Mouse (Mus musculus) stomach, embryonic 15.5 days (tissue): ENCODE measurements around the gene Yif1a. TPM values are rescaled to one million over a fixed set of nuclear protein-coding genes. Genes with fewer than 3 reads are reported as not detected.
A peak's percentile ranks its signal among the peaks of the same experiment; 100 is the strongest.

Experiments
- ATAC-seq: fragments of 200-750 bp; cut with Nextera tagmentation; 2 replicates; pipeline ENCODE4 v1.8.0; 2017; ENCODE audit warnings: low read depth, moderate number of reproducible peaks, moderate TSS enrichment; ENCODE audit not compliant: insufficient read depth, low FRiP score
- H3K27ac ChIP-seq: fragments of 300-500 bp; sonication (generic); 2 replicates; pipeline ENCODE4 v1.5.1; 2015; ENCODE audit warnings: mild to moderate bottlenecking, inconsistent platforms
- H3K27me3 ChIP-seq: fragments of 300-500 bp; sonication (generic); replicated peaks from 2 replicates; pipeline ENCODE4 v1.6.1; 2015; ENCODE audit warnings: inconsistent platforms
- H3K36me3 ChIP-seq: fragments of 300-500 bp; sonication (generic); 2 replicates; pipeline ENCODE4 v1.6.1; 2015; ENCODE audit warnings: inconsistent platforms
- H3K4me1 ChIP-seq: fragments of 300-500 bp; sonication (generic); 2 replicates; pipeline ENCODE4 v1.6.1; 2015; ENCODE audit warnings: inconsistent platforms
- H3K4me2 ChIP-seq: fragments of 300-500 bp; sonication (generic); 2 replicates; pipeline ENCODE4 v1.6.1; 2015; ENCODE audit warnings: mild to moderate bottlenecking, inconsistent platforms
- H3K4me3 ChIP-seq: fragments of 300-500 bp; sonication (generic); replicated peaks from 2 replicates; pipeline ENCODE4 v1.5.1; 2015; ENCODE audit warnings: inconsistent platforms
- H3K9ac ChIP-seq: fragments of 300-500 bp; sonication (generic); 2 replicates; pipeline ENCODE4 v1.6.1; 2015; ENCODE audit warnings: inconsistent platforms
- H3K9me3 ChIP-seq: fragments of 300-500 bp; sonication (generic); 2 replicates; pipeline ENCODE4 v1.6.1; 2016; ENCODE audit warnings: inconsistent platforms
- WGBS: fragments of 180-500 bp; shearing (Covaris S2); methylation state at CpG from one replicate; pipeline ENCODE4 v1.1.7; 2015; 5-methylcytosine and 5-hydroxymethylcytosine counted together
- polyA plus RNA-seq: library from polyadenylated mRNA; unstranded; fragments of >200 nt; fragmentation: Nextera tagmentation; extraction: Ambion mirVana; gene quantifications from 2 replicates; pipeline ENCODE4 v1.2.1, GENCODE M21; 2015

Yif1a gene
- 101 TPM in 2 replicates for polyA plus RNA-seq

DNA sequence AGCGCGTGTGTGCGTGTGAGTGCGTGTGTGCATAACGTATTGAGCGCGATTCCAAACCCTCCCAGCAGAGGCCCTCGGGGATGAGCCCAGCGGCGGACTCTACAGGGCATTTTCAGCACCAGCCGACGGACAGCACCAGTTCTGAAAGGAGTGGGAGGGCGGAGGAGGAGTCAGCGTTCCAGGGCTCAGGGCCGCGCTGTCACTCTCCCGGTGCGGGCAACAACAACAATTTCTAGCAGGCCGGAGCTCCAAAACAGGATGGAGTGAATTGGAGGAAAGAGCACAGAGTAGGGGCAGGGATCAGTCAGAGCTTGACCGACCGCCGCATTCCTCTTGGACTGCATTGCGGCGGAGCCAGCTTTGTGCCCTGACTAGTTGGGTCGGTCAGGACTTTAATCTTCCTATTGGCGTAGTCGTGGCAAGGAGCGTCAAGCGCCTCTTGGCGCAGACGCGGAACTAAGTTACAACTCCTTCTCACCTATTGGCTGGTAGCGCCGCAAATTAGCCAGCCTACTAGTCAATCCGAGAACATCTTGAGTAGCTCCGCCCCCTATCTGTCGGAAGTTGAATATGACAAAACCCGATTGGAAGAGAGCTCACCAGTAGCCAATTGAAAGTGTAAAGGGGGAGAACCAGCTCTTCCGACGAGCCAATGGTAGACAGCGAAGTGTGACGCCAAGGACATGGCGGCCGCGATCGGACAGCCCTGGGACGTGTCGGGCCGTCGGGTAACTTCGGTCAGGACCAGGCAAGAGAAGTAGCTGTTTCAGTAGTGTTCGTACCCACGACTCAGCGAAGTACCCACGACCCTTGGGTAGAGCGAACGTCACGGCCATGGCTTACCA lies at the start of gene Yif1a:
TSS of gene Yif1a (plus strand) at position 655 of the 845 bp plus-strand sequence.
- WGBS = under 1% methylated on average over 58 of the region's 58 CpGs
- Histone ChIP-seq H3K9me3 (no peaks in the 10 kb centered on the region), H3K4me2 (peak within 1 kb of the TSS; percentile 75), H3K4me3 (peak within 1 kb of the TSS; percentile 81), H3K27ac (peak within 1 kb of the TSS; percentile 89), H3K36me3 (peaks cover 14% of the 10 kb centered on the region), H3K4me1 (peaks cover 22% of the 10 kb centered on the region), H3K9ac (peak within 1 kb of the TSS; percentile 67), H3K27me3 (peaks cover 34% of the 10 kb centered on the region)
- peak; percentile 93 for ATAC-seq

DNA sequence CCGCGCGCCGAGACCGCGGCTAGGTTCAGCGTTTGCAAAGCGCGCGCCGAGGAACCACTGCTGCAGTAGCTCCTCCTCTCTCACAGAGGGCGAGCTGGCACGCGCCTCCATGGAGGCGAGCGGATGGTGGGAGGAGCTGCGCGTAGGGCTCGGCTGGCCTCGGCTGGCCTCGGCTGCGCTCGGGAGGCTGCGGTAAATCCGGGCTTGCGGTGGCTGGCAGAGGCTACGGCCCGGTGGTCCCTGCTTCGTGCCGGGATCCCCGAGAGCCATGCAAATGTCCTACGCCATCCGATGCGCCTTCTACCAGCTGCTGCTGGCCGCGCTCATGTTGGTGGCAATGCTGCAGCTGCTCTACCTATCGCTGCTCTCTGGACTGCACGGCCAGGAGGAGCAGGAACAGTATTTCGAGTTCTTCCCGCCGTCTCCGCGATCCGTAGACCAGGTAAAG lies 49.6 kb upstream of the Yif1a start, which contains the start of the genes B4gat1 and AC124502.3:
TSS of gene B4gat1 (plus strand) at position 118 of the 448 bp plus-strand sequence.
TSS of gene AC124502.3 (plus strand) at position 183 of the 448 bp plus-strand sequence.
- under 1% methylated on average over 44 of the region's 44 CpGs for WGBS
- Histone ChIP-seq H3K9me3 (no peaks in the 10 kb centered on the region), H3K4me1 (peaks cover 29% of the 10 kb centered on the region), H3K9ac (peak within 1 kb of the TSS; percentile 88), H3K27ac (peak within 1 kb of the TSS; percentile 82), H3K36me3 (no peaks in the 10 kb centered on the region), H3K27me3 (no peaks in the 10 kb centered on the region), H3K4me2 (peak within 1 kb of the TSS; percentile 98), H3K4me3 (peak within 1 kb of the TSS; percentile 64)
- peak; percentile 87 for ATAC-seq

DNA sequence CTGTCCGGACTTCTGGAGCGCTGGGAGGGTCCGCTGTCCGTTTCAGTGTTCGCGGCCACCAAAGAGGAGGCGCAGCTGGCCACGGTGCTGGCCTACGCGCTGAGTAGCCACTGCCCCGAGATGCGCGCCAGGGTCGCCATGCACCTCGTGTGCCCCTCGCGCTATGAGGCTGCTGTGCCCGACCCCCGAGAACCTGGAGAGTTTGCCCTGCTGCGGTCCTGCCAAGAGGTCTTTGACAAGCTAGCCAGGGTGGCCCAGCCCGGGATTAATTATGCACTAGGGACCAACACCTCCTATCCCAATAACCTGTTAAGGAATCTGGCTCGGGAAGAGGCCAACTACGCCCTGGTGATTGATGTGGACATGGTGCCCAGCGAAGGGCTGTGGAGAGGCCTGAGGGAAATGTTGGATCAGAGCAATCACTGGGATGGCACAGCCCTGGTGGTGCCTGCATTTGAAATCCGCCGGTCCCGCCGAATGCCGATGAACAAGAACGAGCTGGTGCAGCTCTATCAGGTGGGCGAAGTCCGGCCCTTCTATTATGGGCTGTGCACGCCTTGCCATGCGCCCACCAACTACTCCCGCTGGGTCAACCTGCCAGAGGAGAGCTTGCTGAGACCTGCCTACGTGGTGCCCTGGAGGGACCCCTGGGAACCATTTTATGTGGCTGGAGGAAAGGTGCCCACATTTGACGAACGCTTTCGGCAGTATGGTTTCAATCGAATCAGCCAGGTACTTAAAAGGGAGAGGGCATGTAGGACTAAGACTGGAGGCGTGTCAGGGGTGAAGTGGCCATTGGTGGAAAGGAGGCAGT lies 48.8 kb upstream of the Yif1a start:
- Histone ChIP-seq H3K4me3 (peak overlapping the region; percentile 64), H3K27ac (peak overlapping the region; percentile 82; the same call in 1 of the 2 replicates), H3K9ac (peak overlapping the region; percentile 88), H3K27me3 (no peaks in the 10 kb centered on the region), H3K36me3 (no peaks in the 10 kb centered on the region), H3K4me1 (peaks cover 29% of the 10 kb centered on the region), H3K4me2 (peak overlapping the region; percentile 98), H3K9me3 (no peaks in the 10 kb centered on the region)
- ATAC-seq = 0 out of 2 replicates have a peak, but pooled peaks have one; percentile 1
- WGBS = 14% methylated on average over 41 of the region's 41 CpGs

DNA sequence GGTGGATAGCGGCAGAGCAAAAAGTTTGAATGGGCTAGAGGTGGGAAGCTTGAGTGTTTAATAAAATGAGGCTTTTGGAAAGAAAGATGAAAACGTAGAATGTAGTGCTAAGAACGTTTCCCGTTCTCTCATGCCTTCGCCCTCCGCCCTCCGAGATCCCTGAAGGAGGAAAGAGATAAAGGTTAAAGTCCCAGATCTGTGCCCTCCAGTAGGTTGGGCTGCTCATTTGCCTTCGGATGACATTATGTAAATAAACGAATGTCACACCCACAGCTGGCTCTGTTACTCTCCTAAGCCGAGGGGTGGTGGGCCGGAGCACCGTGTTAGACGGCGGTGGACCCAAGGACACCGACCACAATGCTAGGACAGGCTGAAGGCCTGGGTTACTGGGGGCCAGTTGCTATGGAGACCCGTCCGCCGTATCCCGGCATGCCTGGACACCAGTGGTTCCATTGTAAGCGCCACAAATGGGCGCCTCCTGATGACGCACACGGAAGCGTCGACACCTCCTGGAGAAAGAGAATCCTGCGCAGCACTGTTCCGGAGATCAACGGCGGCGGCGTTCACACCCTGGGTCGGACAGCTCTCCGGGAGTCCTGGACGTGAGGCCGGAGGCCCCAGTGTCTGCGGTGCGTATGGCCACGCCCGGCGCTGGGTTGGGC lies 47.3 kb upstream of the Yif1a start, which contains the start of gene Brms1:
TSS of gene Brms1 (plus strand) at position 493 of the 662 bp plus-strand sequence.
- H3K9me3 ChIP-seq = no peaks in the 10 kb centered on the region
- H3K9ac ChIP-seq = peak within 1 kb of the TSS; percentile 68
- peak within 1 kb of the TSS; percentile 98 for H3K4me2 ChIP-seq
- peak; percentile 72 for ATAC-seq
- H3K36me3 ChIP-seq = no peaks in the 10 kb centered on the region
- peak within 1 kb of the TSS; percentile 57 for H3K27ac ChIP-seq
- 4% methylated on average over 40 of the region's 40 CpGs for WGBS
- H3K4me3 ChIP-seq = peak within 1 kb of the TSS; percentile 64
- no peaks in the 10 kb centered on the region for H3K27me3 ChIP-seq
- peaks cover 29% of the 10 kb centered on the region for H3K4me1 ChIP-seq

DNA sequence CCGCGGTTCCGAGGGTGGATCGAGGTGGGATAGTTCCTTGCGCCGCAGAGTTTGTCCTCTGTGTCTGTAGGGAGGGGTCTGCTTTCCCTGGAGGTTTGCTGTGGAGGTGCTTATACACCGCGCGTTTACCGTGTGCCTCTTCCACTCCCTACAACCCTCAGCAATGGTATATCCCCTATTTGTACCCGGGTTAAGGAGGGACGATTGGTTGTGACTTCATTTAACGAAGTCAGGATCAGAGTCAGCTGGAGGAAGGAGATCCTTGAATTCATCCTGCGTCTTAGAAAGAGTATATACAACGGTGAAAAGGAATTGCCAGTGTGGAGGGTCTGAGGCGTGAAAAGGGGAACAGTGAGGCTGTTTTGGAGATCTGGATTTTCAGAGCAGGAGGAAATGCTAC lies 46.8 kb upstream of the Yif1a start:
- H3K4me1 ChIP-seq = peaks cover 29% of the 10 kb centered on the region
- peak overlapping the region; percentile 64 for H3K4me3 ChIP-seq
- 2% methylated on average over 16 of the region's 16 CpGs for WGBS
- peak overlapping the region; percentile 98 for H3K4me2 ChIP-seq
- H3K9ac ChIP-seq = peak overlapping the region; percentile 68
- 0 out of 2 replicates have a peak, but pooled peaks cover 4% of the 10 kb centered on the region for H3K36me3 ChIP-seq
- ATAC-seq = no peak
- H3K27ac ChIP-seq = peak overlapping the region; percentile 57
- no peaks in the 10 kb centered on the region for H3K27me3 ChIP-seq
- no peaks in the 10 kb centered on the region for H3K9me3 ChIP-seq

DNA sequence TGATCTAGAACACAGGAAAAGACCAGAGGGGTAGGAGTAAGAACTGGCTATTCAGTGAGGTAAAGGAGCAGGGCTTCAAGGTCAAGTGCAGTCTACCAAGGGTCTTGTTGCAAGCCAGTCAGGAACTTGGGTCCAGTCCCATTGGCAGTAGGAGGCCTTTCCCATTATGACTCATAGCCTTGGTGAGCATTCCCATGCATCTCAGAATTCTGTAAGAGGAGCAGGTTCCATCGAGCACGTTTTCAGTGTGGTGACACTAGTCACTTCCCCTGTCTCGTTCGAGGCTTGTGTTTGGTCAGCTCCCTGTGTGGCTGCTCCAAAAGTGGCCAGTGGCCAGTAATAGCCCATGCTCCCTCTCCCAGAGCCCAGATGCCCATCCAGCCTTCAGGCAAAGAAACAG lies 42.8 kb upstream of the Yif1a start:
- Histone ChIP-seq H3K9ac (no peak overlapping the region), H3K4me2 (no peak overlapping the region), H3K4me1 (peaks cover 19% of the 10 kb centered on the region), H3K36me3 (0 out of 2 replicates have a peak, but pooled peaks cover 18% of the 10 kb centered on the region), H3K27me3 (no peaks in the 10 kb centered on the region), H3K4me3 (no peak overlapping the region), H3K9me3 (no peaks in the 10 kb centered on the region), H3K27ac (no peak overlapping the region)
- no peak for ATAC-seq
- WGBS = 77% methylated on average over 4 of the region's 4 CpGs

DNA sequence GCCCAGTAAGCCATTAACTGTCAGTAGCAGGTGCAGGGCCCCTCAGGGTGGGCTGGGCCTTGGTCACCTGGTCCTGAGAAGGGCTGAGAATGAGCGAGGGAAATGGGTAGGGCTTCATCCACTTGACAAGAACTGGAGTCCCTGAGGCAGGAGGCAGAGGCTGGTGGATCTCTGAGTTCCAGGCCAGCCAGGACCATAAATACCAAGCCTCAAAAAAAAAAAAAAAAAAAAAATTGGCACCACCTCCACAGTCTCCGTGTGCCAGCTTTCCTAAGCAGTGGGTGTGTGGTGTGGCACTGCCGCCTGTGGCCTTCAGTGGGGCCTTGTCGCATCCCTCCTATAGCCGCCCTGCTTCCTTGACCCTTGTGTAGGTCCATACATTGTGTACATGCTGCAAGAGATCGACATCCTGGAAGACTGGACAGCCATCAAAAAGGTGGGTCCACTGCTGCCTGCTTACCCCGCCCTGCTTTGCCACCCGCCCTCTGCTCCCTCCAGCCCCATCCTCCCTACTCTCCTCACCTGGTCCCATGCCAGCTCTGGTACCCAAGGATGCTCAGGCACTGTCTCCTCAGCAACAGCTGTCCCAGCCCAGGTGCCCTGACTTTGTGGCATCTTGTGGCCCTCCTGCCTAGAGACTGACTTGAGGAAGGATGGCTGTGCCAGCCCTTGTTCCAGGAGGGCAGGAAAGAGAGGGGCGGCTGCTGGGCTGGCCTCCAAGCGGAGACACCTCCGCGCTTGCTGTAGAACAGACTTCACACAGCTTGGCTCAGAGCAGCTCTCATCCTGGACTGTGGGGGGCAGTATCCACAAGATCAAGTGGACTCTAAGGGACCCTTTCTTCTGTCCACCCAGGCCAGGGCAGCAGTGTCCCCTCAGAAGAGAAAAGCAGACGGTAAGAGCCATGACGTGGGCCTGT lies 39.9 kb upstream of the Yif1a start:
- Histone ChIP-seq H3K36me3 (0 out of 2 replicates have a peak, but pooled peaks cover 18% of the 10 kb centered on the region), H3K4me2 (no peak overlapping the region), H3K4me3 (no peak overlapping the region), H3K4me1 (peaks cover 16% of the 10 kb centered on the region), H3K9ac (no peak overlapping the region), H3K27me3 (peaks cover 4% of the 10 kb centered on the region; the same call in 1 of the 2 replicates), H3K27ac (no peak overlapping the region), H3K9me3 (no peaks in the 10 kb centered on the region)
- 84% methylated on average over 14 of the region's 14 CpGs for WGBS
- no peak for ATAC-seq

DNA sequence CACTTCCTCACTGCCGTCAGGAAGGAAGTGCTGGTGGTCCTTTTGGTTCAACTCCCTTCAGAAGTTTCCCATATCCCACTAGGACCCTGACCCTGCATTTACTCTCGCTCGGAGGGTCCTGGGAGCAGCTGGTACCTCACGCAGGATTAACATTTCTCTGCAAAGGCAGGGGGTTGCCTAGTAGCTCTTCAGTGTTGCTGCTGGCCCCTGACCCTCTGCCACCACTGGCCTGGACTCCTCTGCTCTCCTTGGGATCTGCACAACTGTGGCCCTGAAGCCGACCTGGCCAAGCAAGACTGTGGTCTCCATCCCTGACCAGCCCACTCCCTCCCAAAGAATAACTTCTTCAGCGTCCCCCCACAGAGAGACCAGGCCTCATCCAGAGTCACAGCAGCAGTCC lies 39.0 kb upstream of the Yif1a start:
- H3K36me3 ChIP-seq = 0 out of 2 replicates have a peak, but pooled peaks cover 18% of the 10 kb centered on the region
- 85% methylated on average over 6 of the region's 6 CpGs for WGBS

DNA sequence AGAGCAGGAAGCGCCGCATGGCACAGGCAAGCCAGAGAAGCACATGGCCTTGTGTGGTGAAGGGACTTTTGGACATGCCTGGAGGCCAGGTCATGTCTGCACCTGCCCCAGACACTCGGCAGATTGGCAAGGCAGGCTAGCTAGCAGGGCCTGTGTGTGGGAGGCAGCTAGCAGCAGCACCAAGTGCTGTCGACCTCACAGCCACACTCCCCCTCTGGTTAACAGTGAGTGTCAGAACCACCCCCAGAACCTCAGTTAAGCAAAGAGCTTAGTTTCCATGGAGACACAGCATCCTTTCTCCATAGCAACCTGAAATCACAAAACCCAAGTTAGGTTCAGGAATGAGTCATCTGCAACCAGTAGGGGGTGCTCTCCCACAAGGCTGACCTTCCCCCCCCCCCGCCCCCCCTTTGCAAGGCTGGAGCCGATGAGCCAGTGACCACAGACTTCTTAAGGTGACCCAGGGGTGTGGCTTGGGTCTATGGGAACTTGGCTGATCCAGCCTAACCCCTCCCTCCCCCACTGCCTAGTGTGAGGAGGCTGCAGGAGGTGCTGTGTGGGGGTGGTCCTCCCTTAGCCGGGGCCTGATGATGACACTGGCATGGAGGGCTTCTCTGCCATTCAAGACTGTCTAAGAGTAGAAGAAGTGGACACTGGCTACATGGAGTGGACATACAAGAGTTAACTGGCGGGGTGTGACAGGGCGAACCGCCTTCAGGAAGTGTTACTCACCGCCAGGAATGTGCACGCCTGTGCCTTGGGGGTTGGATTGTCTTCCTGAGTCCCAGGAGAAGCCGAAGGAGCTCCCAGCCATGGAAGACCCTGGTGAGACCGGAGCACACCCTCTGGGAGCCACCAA lies 38.1 kb upstream of the Yif1a start, which contains the start of gene Rin1:
TSS of gene Rin1 (plus strand) at position 435 of the 859 bp plus-strand sequence.
- no peak within 1 kb of the TSS for H3K9ac ChIP-seq
- peak; percentile 36 for ATAC-seq
- 0 out of 2 replicates have a peak, but pooled peaks cover 18% of the 10 kb centered on the region for H3K36me3 ChIP-seq
- peak within 1 kb of the TSS; percentile 35 for H3K4me3 ChIP-seq
- 16% methylated on average over 14 of the region's 14 CpGs for WGBS
- no peaks in the 10 kb centered on the region for H3K9me3 ChIP-seq
- H3K4me2 ChIP-seq = peak within 1 kb of the TSS; percentile 51
- H3K27ac ChIP-seq = peak within 1 kb of the TSS; percentile 16
- H3K27me3 ChIP-seq = peaks cover 6% of the 10 kb centered on the region; the same call in 1 of the 2 replicates
- peaks cover 16% of the 10 kb centered on the region for H3K4me1 ChIP-seq

More for the DNA sequence above, 39.0 kb upstream of the Yif1a start:
- Histone ChIP-seq H3K4me2 (no peak overlapping the region), H3K4me1 (peaks cover 16% of the 10 kb centered on the region), H3K9ac (no peak overlapping the region), H3K27ac (no peak overlapping the region), H3K9me3 (no peaks in the 10 kb centered on the region), H3K27me3 (peaks cover 6% of the 10 kb centered on the region; the same call in 1 of the 2 replicates), H3K4me3 (no peak overlapping the region)
- ATAC-seq = no peak
